Mouse (Mus musculus): ENCODE results near the gene Cldn16.
"Not testable (repeated sequence)": the region's sequence is repeated elsewhere in the genome, so short reads cannot be mapped to it uniquely, and the experiment has no call there.

The Cldn16 gene

GRCm38 (mm10) chr16:26462835-26463234, at the start of gene Cldn16:
Gene Cldn16, plus strand, starts transcription at chr16:26463135.
- no peak for DNase-seq

GRCm38 (mm10) chr16:26418616-26419015, 44.3 kb upstream of the Cldn16 start:
- no peak for DNase-seq

DNA sequence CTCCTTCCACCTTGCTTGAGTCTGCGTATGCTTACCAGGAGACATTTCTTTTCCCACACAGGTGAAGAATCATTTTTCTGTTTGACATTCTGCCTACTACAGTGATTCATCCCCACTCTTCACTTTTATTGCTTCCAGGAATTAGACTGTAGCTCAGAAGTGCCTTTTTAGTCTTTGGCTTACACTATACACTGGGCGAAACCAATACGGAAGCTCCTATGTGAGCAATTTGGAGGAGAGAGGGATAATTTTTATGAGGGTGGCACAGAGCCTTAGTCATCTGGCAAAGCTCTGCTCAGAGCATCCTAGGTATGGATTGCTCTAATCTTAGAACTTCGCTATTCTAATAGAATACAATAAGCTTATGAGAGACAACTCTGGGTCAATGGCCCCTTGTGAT, 40.9 kb upstream of the Cldn16 start:
- no peak for DNase-seq

- no peak for DNase-seq
Observed at GRCm38 (mm10) chr16:26430246-26430645, 32.7 kb upstream of the Cldn16 start.

DNA sequence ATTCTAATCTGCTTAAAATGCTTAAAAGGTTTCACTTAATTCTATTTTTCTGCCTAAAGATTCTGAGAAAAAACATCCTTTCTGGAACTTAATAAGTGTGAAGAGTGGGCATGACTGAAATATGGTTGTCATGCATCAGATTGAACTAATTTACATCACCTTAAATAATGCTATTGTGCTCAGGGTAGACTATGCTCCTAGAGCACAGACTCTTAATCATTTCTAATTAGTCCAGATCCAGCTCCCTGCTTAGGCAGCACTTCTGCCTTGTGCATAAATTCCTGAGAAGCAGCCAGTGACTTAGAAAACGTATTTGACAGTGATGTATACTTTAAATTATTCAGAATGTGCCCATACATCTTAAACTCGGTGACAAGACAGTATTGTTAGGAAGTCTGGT, 29.4 kb upstream of the Cldn16 start:
- DNase-seq = no peak

- no peak for DNase-seq
Observed at GRCm38 (mm10) chr16:26440031-26440430, 22.9 kb upstream of the Cldn16 start.

GRCm38 (mm10) chr16:26441156-26441555, 21.8 kb upstream of the Cldn16 start:
- no peak for DNase-seq

DNA sequence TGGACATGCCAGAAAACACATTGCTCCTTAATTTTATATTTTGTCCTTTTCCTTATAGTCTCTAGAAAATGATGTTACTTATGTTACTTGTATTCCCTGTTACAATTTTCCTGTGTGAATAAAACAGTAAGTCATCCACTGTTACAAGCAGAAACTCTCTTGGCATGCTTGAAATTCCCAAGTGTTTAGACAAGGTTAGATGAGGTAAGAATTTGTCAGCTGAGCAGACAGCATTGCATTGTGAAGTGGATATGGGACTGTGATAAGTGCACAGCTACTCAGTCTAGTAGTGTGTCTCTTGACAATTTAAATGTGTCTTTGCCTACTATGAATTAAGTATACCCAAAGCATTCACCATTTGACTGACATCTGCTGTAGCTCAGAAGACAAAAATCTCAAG, 18.1 kb upstream of the Cldn16 start:
- no peak for DNase-seq

DNA sequence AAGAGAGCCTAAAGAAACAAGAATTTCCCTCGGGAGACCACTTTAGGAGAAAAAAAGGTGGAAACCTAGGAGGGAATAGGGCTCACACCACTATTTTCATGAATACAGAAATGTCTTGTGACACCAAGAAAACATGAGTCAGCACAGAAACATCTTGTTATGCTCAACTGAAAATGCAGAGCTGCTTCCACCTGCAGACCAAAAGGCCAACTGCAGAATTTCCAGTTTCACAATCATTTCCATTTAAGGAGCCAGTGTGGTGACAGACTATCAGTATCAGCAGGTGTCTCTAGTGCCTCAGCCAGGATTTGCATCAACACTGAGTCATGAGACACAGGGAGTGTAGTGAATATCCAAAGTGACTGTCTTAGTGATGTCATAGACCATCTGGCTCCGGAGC, 15.3 kb upstream of the Cldn16 start:
- DNase-seq = peak; percentile 1

DNA sequence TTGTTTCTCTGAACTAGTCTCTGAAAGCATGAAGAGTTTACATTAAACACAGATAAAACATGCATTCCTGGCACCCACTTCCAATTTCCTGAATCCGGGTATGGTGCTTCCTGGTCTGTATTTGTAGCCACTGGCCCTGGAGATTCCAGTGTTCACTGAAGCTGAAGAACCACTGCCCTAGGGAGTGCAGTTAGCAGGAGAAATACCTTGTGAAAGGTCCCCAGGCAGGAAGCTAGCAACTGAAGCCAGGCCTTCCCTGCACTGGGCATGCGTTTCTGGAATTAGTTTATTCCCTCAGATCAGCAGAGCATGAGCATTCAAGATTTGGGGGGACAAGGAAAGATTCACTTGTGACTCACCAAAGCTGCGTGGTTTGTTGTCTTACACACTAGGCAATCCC, 8.8 kb upstream of the Cldn16 start:
- no peak for DNase-seq

DNA sequence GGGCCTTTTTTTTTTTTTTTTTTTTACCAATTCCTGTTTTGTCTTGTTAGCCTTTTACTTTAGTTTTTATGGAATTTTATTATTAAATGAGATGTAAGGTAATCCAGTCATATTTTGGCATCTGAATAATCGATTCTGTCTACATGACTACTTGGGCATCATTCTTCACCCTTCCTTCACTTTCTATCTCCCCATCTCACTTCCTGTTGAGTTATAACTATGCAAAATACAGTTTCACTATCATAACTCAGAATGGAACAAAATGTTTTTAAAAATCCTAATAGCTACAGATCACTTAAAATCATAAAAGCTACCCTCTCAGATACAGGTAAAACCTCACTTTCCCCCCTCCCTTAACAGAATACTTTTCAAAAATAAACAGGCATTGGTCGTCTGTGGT, 6.8 kb upstream of the Cldn16 start:
- DNase-seq = no peak

DNA sequence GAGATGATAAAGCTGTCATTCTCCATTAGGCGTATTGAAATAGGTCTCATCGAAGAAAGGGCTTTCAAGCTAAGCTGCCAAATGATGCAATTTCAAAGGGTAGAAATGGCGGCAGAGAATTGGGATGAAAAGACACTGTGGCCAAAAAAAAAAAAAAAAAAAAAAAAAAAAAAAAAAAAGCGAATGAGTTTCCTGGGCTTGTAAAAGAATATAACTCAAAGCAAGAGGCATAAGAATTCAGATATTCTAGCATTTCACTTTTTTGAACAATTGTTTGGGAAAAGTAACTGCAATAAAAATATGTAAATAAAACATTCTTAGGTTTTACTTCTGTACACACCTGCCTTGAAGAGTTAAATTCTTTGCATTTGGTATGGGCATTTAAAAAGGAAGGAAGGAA, 3.6 kb downstream of the Cldn16 start:
- no peak for DNase-seq

DNA sequence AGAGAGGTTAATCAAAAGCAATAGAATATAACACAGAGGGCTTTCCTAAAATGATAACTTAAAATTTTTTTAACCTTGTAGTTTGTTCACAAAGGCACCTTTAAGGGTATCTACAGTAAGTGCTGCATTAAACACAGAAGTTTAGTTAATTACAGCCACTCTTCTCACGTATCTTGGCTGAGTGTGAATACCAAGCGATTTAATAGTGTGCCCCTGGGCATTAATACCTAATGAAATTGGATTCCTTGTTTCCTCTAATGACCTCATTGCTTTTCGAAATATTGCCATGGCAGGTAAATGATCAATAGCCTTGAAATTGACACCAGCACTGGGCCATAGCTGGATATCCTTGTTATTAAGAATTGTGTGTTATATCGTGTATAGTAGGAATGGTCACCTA, 8.3 kb downstream of the Cldn16 start:
- no peak for DNase-seq

GRCm38 (mm10) chr16:26495721-26496120, 32.8 kb downstream of the Cldn16 start:
- DNase-seq = no peak

GRCm38 (mm10) chr16:26499705-26500104, 36.8 kb downstream of the Cldn16 start:
- not testable (repeated sequence) for DNase-seq

DNA sequence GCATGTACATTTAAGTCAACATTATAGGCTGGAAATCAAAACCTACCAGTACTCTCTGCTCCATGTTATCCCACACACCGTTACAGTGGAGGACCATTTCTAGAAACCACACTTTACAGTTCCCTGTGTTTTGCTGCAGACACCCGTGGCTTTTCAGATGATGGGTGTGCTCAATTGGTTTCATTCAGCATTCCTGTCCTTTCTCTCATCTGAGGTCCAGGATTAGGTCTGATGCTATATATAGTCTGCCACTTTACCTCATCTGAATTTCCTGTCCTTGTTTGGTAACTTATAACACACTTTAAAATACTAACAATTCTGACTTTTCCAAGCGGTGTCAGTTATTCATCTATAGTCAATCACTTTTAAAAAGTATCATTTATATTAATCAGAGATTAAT, 37.8 kb downstream of the Cldn16 start:
- DNase-seq = no peak

DNA sequence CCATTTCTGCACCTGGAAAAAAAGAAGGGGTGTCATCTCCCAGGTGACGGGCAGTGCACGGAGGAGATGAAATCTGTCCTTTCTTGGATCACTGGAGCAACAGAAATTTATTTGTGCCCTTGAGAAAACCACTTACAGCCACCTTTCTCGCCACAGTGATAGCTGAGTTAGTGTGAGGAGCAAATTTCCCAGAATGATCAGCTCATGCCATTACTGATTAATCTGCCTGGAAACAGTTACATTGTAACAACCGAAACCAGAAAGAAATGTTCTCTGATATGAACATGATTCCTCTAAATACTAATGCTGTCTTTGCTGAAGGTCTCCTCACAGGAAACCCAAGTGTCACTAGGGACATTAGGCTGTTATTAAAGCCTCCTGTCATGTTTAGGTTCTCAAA, 42.0 kb downstream of the Cldn16 start:
- DNase-seq = no peak

DNA sequence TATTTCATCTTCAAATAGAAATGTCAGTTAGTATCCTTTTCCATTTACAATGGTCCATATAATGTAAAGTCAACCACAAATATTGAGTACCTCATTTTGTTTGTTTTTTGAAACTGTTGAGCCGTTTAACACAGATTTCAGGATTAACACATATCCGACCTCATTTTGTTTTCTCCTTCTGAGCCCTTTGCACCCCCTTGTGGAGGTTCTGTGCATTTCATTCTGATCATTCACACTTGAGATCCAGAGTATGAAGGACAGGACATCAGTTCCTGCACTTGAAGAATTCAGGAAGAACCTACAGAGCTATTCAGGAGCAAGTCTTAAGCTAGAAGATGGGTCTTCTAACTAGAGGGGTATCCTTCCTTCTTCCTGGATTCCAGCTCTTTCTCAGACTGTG, 56.7 kb downstream of the Cldn16 start:
- DNase-seq = no peak

- no peak for DNase-seq
Observed at GRCm38 (mm10) chr16:26525832-26526231, 62.9 kb downstream of the Cldn16 start.

DNA sequence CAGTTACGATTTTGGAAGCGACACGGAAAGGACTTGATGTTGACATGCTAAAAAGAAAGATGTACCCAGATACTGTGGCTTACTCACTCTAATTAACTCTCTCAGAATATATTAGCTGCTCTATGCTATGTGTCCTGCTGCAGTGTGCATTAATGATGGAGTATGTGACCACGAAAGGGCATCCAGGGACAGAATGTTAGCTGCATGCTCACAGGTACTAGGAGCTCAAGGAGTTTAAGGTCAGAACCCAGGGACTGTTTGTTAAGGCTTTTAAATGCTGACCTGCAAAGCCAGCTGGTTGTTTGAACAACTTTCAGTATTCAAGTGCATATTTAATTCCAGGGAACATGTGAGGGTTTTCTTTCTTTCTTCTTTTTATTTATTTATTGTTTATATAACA, 63.7 kb downstream of the Cldn16 start, which contains the start of gene Tmem207:
Tmem207 (minus strand) TSS at position 101 of the 400 bp plus-strand sequence.
- no peak for DNase-seq

GRCm38 (mm10) chr16:26527931-26528666, 65.2 kb downstream of the Cldn16 start:
- no peak for DNase-seq

- no peak for DNase-seq
Observed at GRCm38 (mm10) chr16:26530451-26530850, 67.5 kb downstream of the Cldn16 start.

DNA sequence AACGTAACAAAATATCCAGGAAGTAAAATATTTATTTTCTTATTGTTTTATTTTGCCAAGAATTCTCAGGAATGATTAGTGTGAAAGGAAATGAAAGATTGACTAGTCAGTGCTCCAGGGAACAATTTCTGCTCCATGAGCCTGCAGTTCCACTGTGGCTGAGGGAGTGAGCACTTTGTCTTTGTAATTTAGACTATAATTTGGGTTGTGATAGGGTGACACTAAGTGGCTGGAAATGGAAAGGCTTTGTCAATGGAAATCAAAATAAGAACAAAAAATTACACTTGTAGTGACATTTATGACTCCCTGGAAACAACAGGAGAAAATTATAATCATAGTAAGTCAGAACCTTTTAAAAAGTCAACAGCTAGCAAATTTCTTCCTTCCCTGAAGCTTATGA, 69.4 kb downstream of the Cldn16 start:
- DNase-seq = no peak

All from cerebellum, adult 9-11 months (tissue).